Mouse (Mus musculus) liver, embryonic 14.5 days (tissue): Measurements from ENCODE around the gene Aspdh. TPM values are rescaled to one million over a fixed set of nuclear protein-coding genes. Genes with fewer than 3 reads are reported as not detected.
A peak's percentile ranks its signal among the peaks of the same experiment; 100 is the strongest.

Experiments
- ATAC-seq: fragments of 200-750 bp; cut with Nextera tagmentation; 2 replicates; pipeline ENCODE4 v1.8.0; 2017; ENCODE audit warnings: moderate number of reproducible peaks, mild to moderate bottlenecking, moderate library complexity; ENCODE audit not compliant: insufficient read depth
- DNase-seq, 3 experiments: peaks; one replicate each; pipeline ENCODE4 v3.0.0-alpha.2; 2012 to 2013; ENCODE audit warnings: low read depth in 3 of 3, low spot score in 3 of 3
- H3K27ac ChIP-seq: fragments of 300-500 bp; sonication (generic); 2 replicates; pipeline ENCODE4 v1.5.1; 2014; ENCODE audit warnings: moderate library complexity, mild to moderate bottlenecking, control low read depth, inconsistent platforms
- H3K27me3 ChIP-seq: fragments of 300-500 bp; sonication (generic); 2 replicates; pipeline ENCODE4 v1.6.1; 2014; ENCODE audit warnings: mild to moderate bottlenecking, low read length, moderate library complexity; ENCODE audit not compliant: control insufficient read depth, insufficient read depth
- H3K36me3 ChIP-seq: fragments of 300-500 bp; sonication (generic); replicated peaks from 2 replicates; pipeline ENCODE4 v1.6.1; 2014; ENCODE audit warnings: low read depth; ENCODE audit not compliant: control insufficient read depth, insufficient read depth
- H3K4me1 ChIP-seq, 2 experiments: fragments of 200-500 bp in 1 of 2; fragments of 300-500 bp in 1 of 2; sonication (generic) in 1 of 2; replicated peaks; 2 replicates each; pipeline ENCODE4 v1.6.1; 2012 to 2014; ENCODE audit warnings: antibody characterized with exemption in 1 of 2, inconsistent platforms in 1 of 2, low read length in 1 of 2; ENCODE audit not compliant: control insufficient read depth in 2 of 2, insufficient read depth in 2 of 2
- H3K4me2 ChIP-seq: fragments of 300-500 bp; sonication (generic); 2 replicates; pipeline ENCODE4 v1.6.1; 2014; ENCODE audit warnings: low read depth, mild to moderate bottlenecking, control low read depth, moderate library complexity
- H3K4me3 ChIP-seq, 2 experiments: fragments of 200-500 bp in 1 of 2; fragments of 300-500 bp in 1 of 2; sonication (generic) in 1 of 2; 2 replicates each; pipeline ENCODE4 v1.5.1; 2012 to 2014; ENCODE audit warnings: low read depth in 2 of 2, low read length in 2 of 2, mild to moderate bottlenecking in 2 of 2, control low read depth in 1 of 2, inconsistent platforms in 1 of 2, moderate library complexity in 1 of 2; ENCODE audit not compliant: insufficient read depth in 1 of 2
- H3K9ac ChIP-seq: fragments of 300-500 bp; sonication (generic); replicated peaks from 2 replicates; pipeline ENCODE4 v1.6.1; 2014; ENCODE audit warnings: mild to moderate bottlenecking, control low read depth, moderate library complexity
- H3K9me3 ChIP-seq: fragments of 300-500 bp; sonication (generic); 2 replicates; pipeline ENCODE4 v1.6.1; 2016; ENCODE audit warnings: low read length, mixed read lengths; ENCODE audit not compliant: control insufficient read depth
- CTCF ChIP-seq: IDR thresholded peaks from 2 replicates; pipeline ENCODE4 v1.5.1; 2016; ENCODE audit warnings: antibody characterized with exemption, low read depth, control low read depth
- EP300 ChIP-seq: IDR thresholded peaks from 2 replicates; pipeline ENCODE4 v1.6.1; 2016; ENCODE audit warnings: antibody characterized with exemption, low read depth
- WGBS: fragments of 180-500 bp; shearing (Covaris S2); extraction: QIAGEN DNeasy Blood & Tissue Kit; methylation state at CpG from one replicate; pipeline ENCODE4 v1.1.7; 2014; ENCODE audit not compliant: insufficient replicate concordance; 5-methylcytosine and 5-hydroxymethylcytosine counted together
- polyA plus RNA-seq, 2 experiments: library from polyadenylated mRNA; depleted of rRNA in 1 of 2; stranded (reverse) in 1 of 2; unstranded in 1 of 2; fragments of >200 nt; fragmentation: Nextera tagmentation in 1 of 2; extraction: Ambion mirVana in 1 of 2; gene quantifications; 2 replicates each; pipeline versions ENCODE4 v1.2.1 to v1.2.3; 2012 to 2014

Gene Aspdh
- polyA plus RNA-seq, 2 experiments = 10.2 to 10.9 TPM

- Histone ChIP-seq H3K27me3 (no peaks in the 10 kb centered on the region), H3K36me3 (peaks cover 7% of the 10 kb centered on the region; the same call in 1 of the 2 replicates), H3K9ac (no peak overlapping the region), H3K9me3 (no peaks in the 10 kb centered on the region), H3K27ac (no peak overlapping the region), H3K4me2 (no peak overlapping the region), H3K4me3 (no peak overlapping the region), H3K4me1 (peaks cover 17 to 18% of the 10 kb centered on the region in 2 experiments)
- 90% methylated on average over 21 of the region's 21 CpGs for WGBS
- DNase-seq = no peak
- TF ChIP-seq CTCF (no peak), EP300 (no peak)
- no peak for ATAC-seq
Measured at GRCm38 (mm10) chr7:44492166-44492826, 27.1 kb downstream of the Aspdh start.

GRCm38 (mm10) chr7:44494681-44495080 lies 29.5 kb downstream of the Aspdh start:
- 85% methylated on average over 12 of the region's 12 CpGs for WGBS
- peak overlapping the region; percentile 79 for H3K4me2 ChIP-seq
- no peak for TF ChIP-seq CTCF
- no peak for TF ChIP-seq EP300
- no peaks in the 10 kb centered on the region for H3K9me3 ChIP-seq
- H3K9ac ChIP-seq = 0 out of 2 replicates have a peak overlapping the region, but pooled peaks have one; percentile 9
- no peak overlapping the region for H3K27ac ChIP-seq
- peaks cover 7% of the 10 kb centered on the region; the same call in 1 of the 2 replicates for H3K36me3 ChIP-seq
- no peak for DNase-seq
- no peak overlapping the region for H3K4me3 ChIP-seq
- no peaks in the 10 kb centered on the region for H3K27me3 ChIP-seq
- H3K4me1 ChIP-seq = peaks cover 22 to 32% of the 10 kb centered on the region in 2 experiments
- no peak for ATAC-seq

GRCm38 (mm10) chr7:44495086-44495485 lies 29.9 kb downstream of the Aspdh start:
- Histone ChIP-seq H3K9ac (peak overlapping the region; percentile 77), H3K4me2 (peak overlapping the region; percentile 79), H3K27ac (no peak overlapping the region), H3K4me3 (peak overlapping the region; percentile 69 to 77; a peak in 3 of 4 replicates), H3K27me3 (no peaks in the 10 kb centered on the region), H3K36me3 (peaks cover 3% of the 10 kb centered on the region; the same call in 1 of the 2 replicates), H3K9me3 (no peaks in the 10 kb centered on the region), H3K4me1 (peaks cover 22 to 32% of the 10 kb centered on the region in 2 experiments)
- DNase-seq (no peak), ATAC-seq (no peak)
- TF ChIP-seq CTCF (no peak), EP300 (no peak)
- WGBS = 82% methylated on average over 7 of the region's 7 CpGs

- no peaks in the 10 kb centered on the region for H3K9me3 ChIP-seq
- peaks cover 22 to 32% of the 10 kb centered on the region in 2 experiments for H3K4me1 ChIP-seq
- H3K27ac ChIP-seq = peak within 1 kb of the TSS; percentile 75
- under 1% methylated on average over 58 of the region's 58 CpGs for WGBS
- H3K27me3 ChIP-seq = no peaks in the 10 kb centered on the region
- ATAC-seq (peak; percentile 96), DNase-seq (peak; percentile 99 to 100 (median 100))
- H3K9ac ChIP-seq = peak within 1 kb of the TSS; percentile 77
- no peak for TF ChIP-seq CTCF
- TF ChIP-seq EP300 = peak; percentile 73
- H3K4me2 ChIP-seq = peak within 1 kb of the TSS; percentile 79
- peaks cover 3% of the 10 kb centered on the region; the same call in 1 of the 2 replicates for H3K36me3 ChIP-seq
- peak within 1 kb of the TSS; percentile 69 to 77 for H3K4me3 ChIP-seq
Measured at GRCm38 (mm10) chr7:44495992-44496770, 31.0 kb downstream of the Aspdh start, which contains the start of the genes Emc10 and Fam71e1. Emc10 (minus strand) TSS chr7:44496529. Fam71e1 (plus strand) TSS chr7:44496581.

GRCm38 (mm10) chr7:44496771-44497109 lies 31.5 kb downstream of the Aspdh start:
- DNase-seq (no peak), ATAC-seq (peak; percentile 67)
- Histone ChIP-seq H3K27ac (peak overlapping the region; percentile 75), H3K36me3 (peaks cover 3% of the 10 kb centered on the region; the same call in 1 of the 2 replicates), H3K27me3 (no peaks in the 10 kb centered on the region), H3K9ac (peak overlapping the region; percentile 67), H3K4me2 (peak overlapping the region; percentile 79), H3K4me3 (peak overlapping the region; percentile 63 to 69), H3K9me3 (no peaks in the 10 kb centered on the region), H3K4me1 (peaks cover 22 to 32% of the 10 kb centered on the region in 2 experiments)
- 1% methylated on average over 26 of the region's 26 CpGs for WGBS
- TF ChIP-seq EP300 = no peak
- TF ChIP-seq CTCF = peak; percentile 63
